Mouse (Mus musculus) induced T-regulatory cell, adult 2 months (primary cell): Measurements from ENCODE around the gene Ifitm3.

Source experiments
- DNase-seq: peaks from one replicate; pipeline ENCODE4 v3.0.0-alpha.2; 2012; ENCODE audit warnings: low read depth

The Ifitm3 gene

DNA sequence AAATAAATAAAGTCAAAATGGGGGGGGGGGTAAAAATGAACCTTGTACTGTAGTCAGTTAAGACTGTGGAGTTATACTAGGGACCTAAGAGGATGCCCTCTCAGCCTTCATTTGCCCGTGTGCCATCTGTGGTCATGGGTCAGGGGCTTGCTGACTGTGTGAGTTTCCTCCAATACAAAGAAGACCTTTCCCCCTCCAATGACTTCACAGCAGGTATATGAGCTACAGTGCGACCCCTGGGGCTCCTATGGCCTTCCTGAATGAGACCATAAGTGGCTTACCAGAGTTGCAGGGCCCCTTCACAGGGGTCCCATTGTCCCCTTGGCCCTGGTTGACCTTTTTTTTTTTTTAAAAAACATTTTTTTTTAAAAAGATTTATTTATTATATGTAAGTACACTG is 49.2 kb downstream of the Ifitm3 start:
- no peak for DNase-seq

DNA sequence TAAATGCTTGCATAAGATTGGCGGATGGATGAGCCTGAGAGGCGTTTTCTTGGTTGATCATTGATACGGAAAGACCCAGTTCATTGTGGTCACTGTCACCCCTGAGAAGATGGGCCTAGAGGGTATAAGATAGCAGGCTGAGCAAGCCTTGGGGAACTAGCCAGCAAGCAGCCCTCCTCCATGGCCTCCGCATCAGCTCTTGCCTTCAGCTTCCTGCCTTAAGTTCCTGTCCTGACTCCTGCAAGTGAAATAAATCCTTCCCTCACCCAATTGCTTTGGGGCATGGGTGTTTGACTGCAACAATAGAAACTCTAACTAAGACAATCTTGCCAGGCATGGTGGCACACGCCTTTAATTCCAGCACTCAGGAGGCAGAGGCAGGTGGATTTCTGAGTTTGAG is 50.5 kb downstream of the Ifitm3 start:
- no peak for DNase-seq
